Mouse (Mus musculus): ENCODE results near the gene Ttll12.

Ttll12 gene

DNA sequence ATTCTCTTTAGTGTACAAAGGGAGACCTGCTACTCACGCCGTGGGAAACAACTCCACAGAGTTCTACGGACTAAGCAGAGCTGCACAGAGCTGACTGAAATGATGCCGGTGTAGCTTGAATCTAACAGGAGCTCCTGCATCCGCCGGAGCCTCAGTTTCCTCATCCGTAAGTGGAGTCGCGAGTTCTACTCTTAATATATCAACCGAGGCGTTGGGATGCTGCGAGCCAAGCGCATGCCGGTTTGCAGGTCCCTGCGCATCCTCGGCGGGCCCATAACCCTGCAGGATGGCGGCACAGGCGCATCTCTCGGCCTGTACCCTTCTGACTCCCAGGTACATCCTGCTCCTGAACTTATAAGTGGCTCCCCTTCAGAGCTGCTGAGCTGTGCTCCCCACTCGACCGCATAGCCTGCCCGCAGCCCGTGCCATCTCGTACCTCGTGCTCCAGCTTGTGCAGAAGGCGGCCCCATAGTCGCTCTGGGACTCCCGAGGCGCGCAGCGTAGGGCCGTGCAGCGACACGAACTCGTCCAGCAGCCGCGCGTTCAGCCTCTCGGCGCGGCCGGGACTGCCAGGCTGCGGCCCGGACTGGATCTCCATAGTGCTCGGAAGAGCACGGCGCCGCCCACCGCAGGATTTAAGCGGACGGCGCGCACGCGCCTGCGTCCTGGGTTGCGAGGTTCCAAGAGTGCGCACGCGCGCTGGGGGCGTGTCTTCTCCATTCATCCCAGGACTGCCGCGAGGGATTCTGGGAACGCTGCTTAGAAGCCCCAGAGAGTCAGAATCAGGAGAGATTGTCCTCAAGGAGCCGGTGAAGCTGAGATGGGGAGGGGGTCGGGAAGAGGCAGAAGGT, at the start of gene Ttll12:
Gene Ttll12, minus strand, starts transcription at position 645 of the 851 bp plus-strand sequence.
- in situ Hi-C loops (cut with MboI; ENCODE audit: low sequenced_read_pairs), result no loop called here

DNA sequence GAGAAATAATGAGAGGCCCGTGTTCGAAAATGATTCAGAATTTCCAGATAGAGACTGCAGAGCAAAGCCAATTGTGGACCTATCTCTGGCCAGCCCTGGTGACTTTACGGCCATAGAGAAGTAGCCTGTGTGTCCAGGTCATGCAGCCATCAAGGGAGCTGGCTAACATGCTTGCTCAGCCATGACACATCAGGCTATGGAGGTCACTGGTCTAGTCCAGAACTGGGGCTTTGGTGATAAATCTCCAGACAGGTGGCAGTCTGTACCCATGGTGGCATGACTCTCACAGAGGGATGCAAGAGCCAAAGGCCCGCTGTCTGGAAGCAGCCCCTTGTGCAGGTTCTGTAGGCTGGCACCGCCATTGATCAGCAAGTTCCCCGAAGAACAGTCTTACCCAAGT, 47.6 kb upstream of the Ttll12 start:
- in situ Hi-C loops (cut with MboI; ENCODE audit: low sequenced_read_pairs), result no loop called here

DNA sequence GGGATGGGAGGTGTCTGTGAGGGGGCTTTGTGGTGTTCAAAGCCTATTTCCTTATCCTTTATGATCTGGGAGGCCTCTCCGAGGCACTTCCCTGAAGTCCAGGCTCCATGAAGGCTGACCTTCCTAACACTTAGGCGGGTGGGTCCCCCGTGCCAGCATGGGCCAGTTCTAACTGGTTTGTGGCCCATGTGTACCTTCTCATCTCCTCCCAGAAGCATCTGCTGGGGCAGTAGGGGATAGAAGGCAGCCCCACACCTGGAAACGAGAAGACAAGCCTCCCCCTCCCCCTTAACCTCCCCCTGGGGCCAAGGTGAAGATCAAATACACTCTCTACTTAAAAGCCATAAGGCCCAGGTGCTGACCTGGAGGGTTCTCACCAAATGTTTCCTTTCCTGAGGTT, 45.3 kb upstream of the Ttll12 start:
- in situ Hi-C loops (cut with MboI; ENCODE audit: low sequenced_read_pairs), result no loop called here

DNA sequence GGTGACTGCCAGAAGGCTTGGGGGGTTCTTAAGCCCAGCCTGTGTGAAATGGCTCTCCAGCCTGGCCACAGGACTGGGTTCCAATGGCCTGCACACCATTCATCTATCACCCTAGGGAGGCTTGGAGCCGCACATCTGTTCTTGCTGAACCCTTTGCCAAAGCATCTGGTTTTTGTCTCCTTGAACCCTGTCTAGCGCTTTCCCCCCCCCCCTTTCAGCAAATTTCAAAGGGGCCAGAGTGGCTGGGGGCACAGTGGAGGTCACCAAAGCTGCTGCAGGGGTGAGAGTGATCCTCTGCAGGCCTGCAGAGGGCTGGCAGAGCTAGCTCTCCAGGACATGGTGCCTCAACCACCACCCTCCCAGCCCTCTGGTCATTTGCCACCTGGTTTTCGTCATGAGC, 44.2 kb upstream of the Ttll12 start:
- in situ Hi-C loops (cut with MboI; ENCODE audit: low sequenced_read_pairs), result no loop called here

DNA sequence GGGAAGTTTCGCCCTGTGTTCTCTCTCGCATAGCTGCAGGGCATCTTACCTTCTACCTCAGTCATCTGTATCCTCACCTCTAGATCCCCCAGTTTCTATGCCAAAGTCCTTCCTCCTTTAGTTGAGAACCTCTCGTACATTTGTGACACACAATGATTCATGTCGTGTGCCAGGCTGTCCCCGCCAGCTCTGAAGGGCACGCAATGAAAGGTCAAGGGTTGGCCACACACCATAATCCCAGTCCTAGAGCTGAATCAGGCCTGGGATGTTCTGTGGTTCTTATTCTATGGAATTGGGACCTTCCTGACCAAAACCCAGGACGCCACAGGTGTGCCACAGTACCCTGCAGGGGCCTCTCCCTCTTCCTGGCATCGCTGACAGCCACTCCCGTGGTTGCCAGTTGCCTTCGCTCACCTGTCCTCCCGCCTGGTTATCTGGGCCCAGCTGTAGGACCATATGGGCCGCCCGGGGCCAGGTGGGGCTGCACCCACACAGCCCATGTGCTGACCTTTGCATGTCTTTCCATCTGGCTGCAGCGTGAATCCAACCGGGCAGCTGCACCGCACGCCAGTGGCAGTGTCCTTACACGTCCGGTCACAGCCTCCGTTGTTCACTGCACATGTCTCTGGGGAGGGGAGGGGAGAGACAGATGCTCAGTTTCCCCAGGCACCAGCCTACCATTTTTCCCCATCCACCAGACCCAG, 43.4 kb upstream of the Ttll12 start:
- in situ Hi-C loops (cut with MboI; ENCODE audit: low sequenced_read_pairs), result no loop called here

DNA sequence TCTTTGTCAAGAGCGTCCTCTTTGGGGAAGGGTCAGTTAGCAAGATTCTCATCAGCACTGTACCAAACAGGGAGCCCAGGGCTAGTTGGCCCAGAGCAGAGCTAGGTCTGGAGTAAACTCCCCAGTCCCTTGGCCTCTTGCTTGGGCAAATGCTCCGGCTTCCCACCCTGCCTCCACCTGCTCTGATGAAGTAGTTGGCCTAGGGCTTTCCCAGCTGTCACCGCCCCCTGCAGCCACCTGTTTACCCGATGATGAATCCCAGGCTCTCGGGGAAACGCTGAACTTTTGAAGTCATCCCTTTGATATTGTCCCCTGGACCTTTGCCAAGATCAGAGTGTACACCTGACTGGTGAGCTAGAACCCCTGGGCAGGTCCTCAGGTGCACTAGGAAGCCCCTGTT, 41.8 kb upstream of the Ttll12 start:
- in situ Hi-C loops (cut with MboI; ENCODE audit: low sequenced_read_pairs), result no loop called here

DNA sequence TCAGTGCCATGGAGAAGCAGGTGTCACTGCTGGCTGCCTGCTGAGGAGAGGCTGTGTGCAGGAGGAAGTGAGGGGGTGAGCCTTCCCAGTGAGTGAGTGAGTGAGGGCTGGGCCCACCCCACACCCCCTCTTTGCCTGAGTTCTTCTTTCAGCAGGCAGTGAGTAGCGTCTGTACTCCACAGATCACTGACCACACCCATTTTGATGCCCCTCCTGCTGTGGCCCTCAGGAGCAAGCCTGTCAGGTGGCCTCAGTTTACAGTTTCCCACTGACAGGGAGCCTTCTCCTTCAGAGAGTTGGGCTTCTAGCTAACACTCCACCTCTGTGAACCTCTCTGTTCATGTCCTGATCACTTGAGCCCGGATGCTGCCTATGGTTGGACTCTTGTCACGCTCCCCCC, 40.3 kb upstream of the Ttll12 start:
- in situ Hi-C loops (cut with MboI; ENCODE audit: low sequenced_read_pairs), result no loop called here

DNA sequence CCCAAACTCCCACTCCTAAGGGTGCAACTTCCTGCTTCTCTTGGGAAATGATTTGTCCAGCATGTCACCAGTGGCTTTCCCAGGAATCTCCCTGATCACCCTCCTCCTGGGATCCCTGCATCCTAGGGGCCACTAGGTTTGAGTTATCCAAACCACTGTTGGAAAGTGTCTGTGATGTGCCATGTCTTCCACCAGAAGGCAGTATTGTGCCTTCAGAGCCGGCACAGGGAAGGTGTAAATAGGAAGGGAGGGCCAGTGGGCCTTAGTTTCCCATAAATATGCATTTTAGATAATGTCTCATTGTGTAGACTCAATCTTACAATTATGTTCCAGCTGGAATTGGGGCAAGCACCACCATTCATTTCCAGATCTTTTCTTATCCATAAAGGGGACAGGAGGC, 39.1 kb upstream of the Ttll12 start:
- in situ Hi-C loops (cut with MboI; ENCODE audit: low sequenced_read_pairs), result no loop called here

DNA sequence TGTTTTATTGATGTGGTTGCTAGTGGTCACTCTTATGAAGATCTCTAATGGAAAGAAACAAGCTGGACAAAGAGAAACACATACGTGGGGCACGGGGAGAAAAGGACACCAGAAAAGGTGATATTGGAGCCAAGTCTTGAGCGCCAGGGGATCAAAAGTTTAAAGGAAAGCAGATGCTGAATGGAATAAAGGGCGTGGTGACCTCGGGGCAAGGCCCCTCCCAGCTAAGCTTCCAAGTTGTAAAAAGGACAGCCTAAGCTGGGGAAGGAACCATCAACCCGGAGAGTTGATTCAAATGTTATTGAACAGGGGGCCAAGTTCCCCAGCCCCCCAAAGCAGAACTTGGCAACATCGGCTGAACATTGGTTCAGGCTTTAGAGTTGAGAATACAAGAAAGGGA, 36.1 kb upstream of the Ttll12 start:
- in situ Hi-C loops (cut with MboI; ENCODE audit: low sequenced_read_pairs), result no loop called here

DNA sequence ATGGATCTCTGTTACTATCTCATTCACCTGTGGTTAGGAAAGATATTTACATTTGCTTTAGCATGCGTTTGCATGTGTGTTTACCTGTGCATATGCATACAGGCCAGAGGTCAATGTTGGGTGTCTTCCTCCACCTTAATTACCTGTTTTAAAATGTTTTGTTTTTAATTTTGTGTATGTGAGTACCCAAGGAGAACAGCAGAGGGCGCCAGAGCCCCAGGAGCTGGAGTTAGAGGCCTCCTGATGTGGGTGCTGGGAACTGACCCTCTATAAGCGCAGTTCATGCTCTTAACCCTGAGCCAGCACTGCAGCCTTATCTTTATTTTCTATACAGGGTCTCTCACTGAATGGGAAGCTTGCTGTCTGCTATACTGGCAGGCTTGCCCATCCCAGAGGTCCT, 34.8 kb upstream of the Ttll12 start:
- in situ Hi-C loops (cut with MboI; ENCODE audit: low sequenced_read_pairs), result no loop called here

DNA sequence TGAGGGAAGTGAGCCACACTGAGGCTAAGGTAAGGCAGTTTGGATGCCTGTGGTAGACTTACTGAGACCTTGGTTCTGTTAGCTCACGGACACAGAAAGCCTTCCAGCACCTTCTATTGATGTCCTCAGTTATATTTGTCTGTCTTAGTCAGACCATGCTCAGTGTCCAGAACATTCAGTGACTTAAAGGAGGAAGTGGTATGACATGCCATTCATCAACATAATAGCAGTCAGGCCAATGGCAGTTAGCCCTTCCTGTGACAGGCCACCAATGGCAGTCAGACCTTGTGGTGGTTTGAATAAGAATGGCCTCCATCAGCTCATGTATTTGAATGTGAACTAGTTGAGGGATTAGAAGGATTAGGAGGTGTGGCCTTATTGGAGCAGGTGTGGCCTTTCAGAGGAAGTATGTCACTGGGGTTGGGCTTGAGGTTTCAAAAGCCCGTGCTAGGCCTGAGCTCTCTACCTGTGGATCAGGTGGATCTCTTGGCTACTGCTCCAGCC, 31.2 kb upstream of the Ttll12 start:
- in situ Hi-C loops (cut with MboI; ENCODE audit: low sequenced_read_pairs), result no loop called here

DNA sequence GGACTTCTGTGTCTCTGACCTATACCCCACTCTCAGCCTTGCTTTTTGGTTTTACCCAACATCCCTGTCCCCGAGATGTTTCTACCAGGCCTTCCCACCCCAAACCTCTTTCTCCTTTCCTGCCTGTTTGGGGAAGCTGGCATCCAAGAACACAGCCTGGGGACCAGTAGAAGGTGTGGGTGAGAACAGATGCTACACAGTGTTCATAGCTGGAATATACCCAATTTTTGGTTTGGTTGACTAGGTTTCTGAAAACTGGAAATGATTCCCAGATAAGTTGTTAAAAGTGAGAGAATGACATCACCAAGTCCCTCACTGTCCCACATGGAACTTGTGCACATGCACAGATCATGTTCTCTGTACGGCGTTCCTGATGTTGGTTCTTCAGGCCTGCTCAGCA, 20.3 kb upstream of the Ttll12 start:
- in situ Hi-C loops (cut with MboI; ENCODE audit: low sequenced_read_pairs), result no loop called here

DNA sequence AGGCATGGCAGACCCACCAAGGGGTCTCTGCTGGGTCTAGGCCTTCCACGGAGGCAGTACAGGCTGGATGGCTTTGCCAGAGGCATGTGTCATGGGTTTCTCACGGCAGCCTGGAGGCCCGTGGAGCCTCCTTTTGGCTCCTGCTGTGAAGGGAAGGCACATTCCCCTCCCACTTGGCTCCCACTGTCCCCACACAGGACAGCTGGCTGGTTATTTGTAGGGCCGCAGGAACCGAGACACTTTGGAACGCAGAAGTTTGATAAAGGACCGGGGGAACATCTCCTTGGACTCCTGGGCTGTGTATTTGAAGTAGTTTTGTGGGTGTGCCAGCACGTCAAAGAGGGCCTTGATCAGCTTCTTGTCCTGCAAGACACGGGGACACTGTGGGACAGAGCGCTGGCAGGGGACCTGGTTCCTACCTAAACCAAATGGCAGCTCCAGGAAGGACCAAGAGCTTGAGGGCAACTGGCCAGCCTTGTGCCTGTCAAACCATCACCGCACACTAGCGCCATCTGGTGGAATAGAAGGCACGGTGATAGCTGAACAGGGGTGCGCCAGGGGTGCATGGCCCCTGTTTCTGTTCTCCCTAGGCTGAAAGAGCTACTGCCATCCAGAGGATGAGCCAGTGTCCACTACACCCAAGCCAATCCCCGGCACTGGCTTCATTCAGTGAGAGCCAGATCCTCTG, 12.3 kb upstream of the Ttll12 start:
- in situ Hi-C loops (cut with MboI; ENCODE audit: low sequenced_read_pairs), result no loop called here

DNA sequence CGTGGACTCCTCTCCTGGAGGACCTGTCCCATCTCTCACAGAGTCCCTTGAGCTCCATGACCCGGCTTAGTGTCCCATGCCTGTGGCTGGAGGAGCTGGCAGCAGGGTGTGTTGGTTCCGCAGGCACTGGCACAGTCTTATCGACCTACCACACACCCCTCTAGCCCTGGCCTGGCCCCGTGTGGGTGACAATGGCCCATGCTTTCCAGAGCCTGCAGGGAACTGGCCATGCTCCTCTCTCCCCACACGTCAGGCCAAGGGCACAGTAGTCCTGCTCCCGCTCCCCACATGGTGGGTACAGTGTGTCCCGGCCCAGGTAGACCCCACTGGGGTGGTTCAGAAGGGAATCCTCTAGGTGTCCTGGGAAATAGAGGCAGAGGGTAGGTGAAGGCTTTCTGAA, 11.7 kb upstream of the Ttll12 start:
- in situ Hi-C loops (cut with MboI; ENCODE audit: low sequenced_read_pairs), result no loop called here

DNA sequence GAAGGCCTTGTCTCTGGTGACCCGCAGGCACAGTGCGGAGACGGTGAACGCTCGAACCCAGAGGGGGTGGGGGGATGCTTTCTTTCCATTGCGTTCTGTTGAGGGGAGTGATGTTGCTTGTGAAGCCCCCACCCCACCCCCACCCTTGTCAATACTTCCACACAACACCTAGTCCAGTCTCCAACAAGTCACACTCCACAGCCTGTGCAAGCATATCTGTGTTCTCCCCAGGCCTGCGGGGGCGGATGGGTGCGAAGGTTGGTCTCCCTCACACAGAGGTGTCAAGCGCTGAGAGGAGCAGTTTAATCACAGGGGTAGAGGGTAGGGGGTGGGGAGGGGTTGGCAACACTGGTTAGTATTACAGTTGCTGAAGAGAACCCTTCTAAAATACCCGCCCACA, 11.3 kb upstream of the Ttll12 start:
- in situ Hi-C loops (cut with MboI; ENCODE audit: low sequenced_read_pairs), result no loop called here

DNA sequence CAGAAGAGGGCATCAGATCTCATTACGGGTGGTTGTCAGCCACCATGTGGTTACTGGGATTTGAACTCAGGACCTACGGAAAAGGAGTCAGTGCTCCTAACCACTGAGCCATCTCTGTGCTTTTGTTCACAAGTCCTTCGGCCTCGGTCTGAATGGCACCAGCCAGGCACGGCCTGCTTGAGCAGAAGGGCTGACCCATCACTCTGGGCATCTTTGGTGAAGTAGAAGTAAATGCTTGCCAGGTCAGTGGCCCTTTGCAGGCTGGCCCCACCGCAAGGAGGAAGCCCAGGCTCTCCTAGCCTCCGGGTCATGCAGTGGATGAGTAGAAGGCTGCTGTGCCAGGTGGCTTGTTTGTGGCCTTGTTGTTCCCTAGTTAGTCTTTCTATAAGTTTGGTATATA, 8.5 kb upstream of the Ttll12 start:
- in situ Hi-C loops (cut with MboI; ENCODE audit: low sequenced_read_pairs), result no loop called here

DNA sequence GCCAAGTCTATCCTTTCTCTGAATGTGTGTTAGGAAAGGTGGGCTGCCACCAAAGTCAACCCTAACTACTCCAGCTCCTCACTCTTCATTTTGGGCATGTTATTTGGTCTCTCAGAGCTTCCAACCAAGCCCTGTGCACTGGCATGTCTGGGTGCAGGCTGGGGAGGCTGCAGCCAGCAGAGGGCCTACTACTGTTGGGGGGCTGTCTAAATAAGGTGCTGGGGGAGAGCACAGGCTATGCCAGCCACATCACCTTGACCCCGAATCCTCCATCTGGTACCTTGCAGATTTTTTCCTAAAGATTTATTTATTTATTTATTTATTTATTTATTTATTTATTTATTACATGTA, 8.1 kb upstream of the Ttll12 start:
- in situ Hi-C loops (cut with MboI; ENCODE audit: low sequenced_read_pairs), result no loop called here

DNA sequence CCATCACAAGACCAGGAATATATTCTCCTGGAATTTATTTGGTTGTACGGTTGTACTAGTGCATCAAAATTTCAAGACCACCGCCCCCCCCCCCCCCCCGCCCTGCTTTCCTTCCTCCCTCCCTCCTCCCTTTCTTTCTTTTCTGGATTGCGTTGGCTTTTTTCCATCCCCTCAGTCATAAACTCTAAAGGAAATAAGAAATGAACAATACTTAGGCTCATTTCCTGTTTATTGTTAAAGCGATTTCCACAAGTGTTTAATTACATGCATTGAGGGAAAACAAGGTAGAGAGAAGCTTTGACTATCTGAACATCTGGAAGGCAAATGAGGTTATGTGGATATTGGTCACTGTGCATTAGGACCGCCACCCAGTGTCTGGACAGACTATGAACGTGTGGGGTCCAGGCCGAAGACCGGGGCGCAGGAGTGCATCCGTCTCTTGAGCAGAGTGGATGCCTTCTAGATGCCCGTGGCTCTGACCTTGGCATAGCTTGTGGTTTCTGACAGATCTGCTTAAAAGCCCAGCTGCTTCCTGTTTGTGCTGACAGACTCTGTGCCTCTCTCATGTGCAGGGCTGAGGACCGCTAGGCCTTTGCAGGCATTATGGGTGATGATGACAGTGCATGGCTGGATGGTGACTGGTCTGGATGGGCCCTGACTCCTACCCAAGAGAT, 7.6 kb upstream of the Ttll12 start:
- in situ Hi-C loops (cut with MboI; ENCODE audit: low sequenced_read_pairs), result no loop called here

DNA sequence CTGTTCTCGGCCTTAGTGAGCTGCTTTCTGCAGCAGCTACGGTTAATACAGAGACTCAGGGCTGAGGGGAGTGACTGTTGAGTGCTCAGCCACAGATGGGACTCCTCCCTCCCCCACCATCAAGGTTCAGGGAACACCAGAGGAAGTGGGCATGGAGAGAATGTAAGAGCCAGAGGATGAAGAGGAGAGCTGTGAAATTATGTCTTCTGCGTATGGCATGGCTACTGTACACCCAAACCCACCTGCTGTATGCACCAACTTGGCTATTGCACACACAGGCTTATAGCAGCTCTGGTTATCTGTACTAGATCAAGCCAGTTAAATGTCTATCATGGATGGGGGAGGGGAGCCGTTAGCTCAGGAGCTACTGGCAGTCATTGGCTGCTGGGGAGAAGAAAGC, 6.2 kb upstream of the Ttll12 start:
- in situ Hi-C loops (cut with MboI; ENCODE audit: low sequenced_read_pairs), result no loop called here

DNA sequence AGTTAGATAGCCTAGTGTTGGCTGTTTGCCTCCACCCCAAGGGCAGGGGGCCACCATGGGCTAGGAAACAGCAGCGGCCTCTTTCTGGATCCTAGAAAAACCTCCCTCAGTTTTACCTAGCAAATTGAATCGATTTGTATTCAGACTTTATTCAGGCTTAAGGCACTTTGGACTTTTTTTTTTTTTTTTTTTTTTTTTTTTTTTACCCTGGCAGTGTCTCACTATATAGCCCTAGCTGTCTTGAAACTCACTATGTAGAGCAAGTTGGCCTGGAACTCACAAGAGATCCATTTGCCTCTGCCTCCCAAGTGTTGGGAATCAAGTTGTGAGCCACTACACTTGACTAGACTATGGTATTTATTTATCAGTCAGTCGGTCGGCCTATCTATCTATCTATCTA, 1.9 kb upstream of the Ttll12 start:
- in situ Hi-C loops (cut with MboI; ENCODE audit: low sequenced_read_pairs), result no loop called here

DNA sequence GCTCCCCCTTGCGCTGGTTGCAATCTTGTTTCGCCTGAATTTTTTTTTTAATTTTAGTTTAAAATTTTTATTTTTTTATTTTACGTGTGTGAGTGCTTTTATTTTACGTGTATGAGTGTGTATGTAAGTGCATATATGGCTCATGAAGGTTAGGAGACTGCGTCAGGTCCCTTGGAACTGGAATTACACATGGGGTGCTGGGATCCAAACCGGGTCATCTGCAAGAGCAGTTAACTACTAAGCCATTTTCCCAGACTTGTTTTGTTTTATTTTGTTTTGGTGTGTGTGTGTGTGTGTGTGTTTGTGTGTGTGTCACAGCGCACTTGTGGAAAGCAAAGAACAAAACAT, 381 bp upstream of the Ttll12 start:
- in situ Hi-C loops (cut with MboI; ENCODE audit: low sequenced_read_pairs), result no loop called here
